Mouse (Mus musculus) liver, embryonic 14.5 days (tissue): Measurements from ENCODE around the gene Dand5. TPM values are rescaled to one million over a fixed set of nuclear protein-coding genes. Genes with fewer than 3 reads are reported as not detected.

Source experiments
- ATAC-seq: fragments of 200-750 bp; cut with Nextera tagmentation; 2 replicates; pipeline ENCODE4 v1.8.0; 2017; ENCODE audit warnings: moderate number of reproducible peaks, mild to moderate bottlenecking, moderate library complexity; ENCODE audit not compliant: insufficient read depth
- DNase-seq, 3 experiments: peaks; one replicate each; pipeline ENCODE4 v3.0.0-alpha.2; 2012 to 2013; ENCODE audit warnings: low read depth in 3 of 3, low spot score in 3 of 3
- H3K27ac ChIP-seq: fragments of 300-500 bp; sonication (generic); 2 replicates; pipeline ENCODE4 v1.5.1; 2014; ENCODE audit warnings: moderate library complexity, mild to moderate bottlenecking, control low read depth, inconsistent platforms
- H3K27me3 ChIP-seq: fragments of 300-500 bp; sonication (generic); 2 replicates; pipeline ENCODE4 v1.6.1; 2014; ENCODE audit warnings: mild to moderate bottlenecking, low read length, moderate library complexity; ENCODE audit not compliant: control insufficient read depth, insufficient read depth
- H3K36me3 ChIP-seq: fragments of 300-500 bp; sonication (generic); replicated peaks from 2 replicates; pipeline ENCODE4 v1.6.1; 2014; ENCODE audit warnings: low read depth; ENCODE audit not compliant: control insufficient read depth, insufficient read depth
- H3K4me1 ChIP-seq, 2 experiments: fragments of 200-500 bp in 1 of 2; fragments of 300-500 bp in 1 of 2; sonication (generic) in 1 of 2; replicated peaks; 2 replicates each; pipeline ENCODE4 v1.6.1; 2012 to 2014; ENCODE audit warnings: antibody characterized with exemption in 1 of 2, inconsistent platforms in 1 of 2, low read length in 1 of 2; ENCODE audit not compliant: control insufficient read depth in 2 of 2, insufficient read depth in 2 of 2
- H3K4me2 ChIP-seq: fragments of 300-500 bp; sonication (generic); 2 replicates; pipeline ENCODE4 v1.6.1; 2014; ENCODE audit warnings: low read depth, mild to moderate bottlenecking, control low read depth, moderate library complexity
- H3K4me3 ChIP-seq, 2 experiments: fragments of 200-500 bp in 1 of 2; fragments of 300-500 bp in 1 of 2; sonication (generic) in 1 of 2; 2 replicates each; pipeline ENCODE4 v1.5.1; 2012 to 2014; ENCODE audit warnings: low read depth in 2 of 2, low read length in 2 of 2, mild to moderate bottlenecking in 2 of 2, control low read depth in 1 of 2, inconsistent platforms in 1 of 2, moderate library complexity in 1 of 2; ENCODE audit not compliant: insufficient read depth in 1 of 2
- H3K9ac ChIP-seq: fragments of 300-500 bp; sonication (generic); replicated peaks from 2 replicates; pipeline ENCODE4 v1.6.1; 2014; ENCODE audit warnings: mild to moderate bottlenecking, control low read depth, moderate library complexity
- H3K9me3 ChIP-seq: fragments of 300-500 bp; sonication (generic); 2 replicates; pipeline ENCODE4 v1.6.1; 2016; ENCODE audit warnings: low read length, mixed read lengths; ENCODE audit not compliant: control insufficient read depth
- CTCF ChIP-seq: IDR thresholded peaks from 2 replicates; pipeline ENCODE4 v1.5.1; 2016; ENCODE audit warnings: antibody characterized with exemption, low read depth, control low read depth
- EP300 ChIP-seq: IDR thresholded peaks from 2 replicates; pipeline ENCODE4 v1.6.1; 2016; ENCODE audit warnings: antibody characterized with exemption, low read depth
- WGBS: fragments of 180-500 bp; shearing (Covaris S2); extraction: QIAGEN DNeasy Blood & Tissue Kit; methylation state at CpG from one replicate; pipeline ENCODE4 v1.1.7; 2014; ENCODE audit not compliant: insufficient replicate concordance; 5-methylcytosine and 5-hydroxymethylcytosine counted together
- polyA plus RNA-seq, 2 experiments: library from polyadenylated mRNA; depleted of rRNA in 1 of 2; stranded (reverse) in 1 of 2; unstranded in 1 of 2; fragments of >200 nt; fragmentation: Nextera tagmentation in 1 of 2; extraction: Ambion mirVana in 1 of 2; gene quantifications; 2 replicates each; pipeline versions ENCODE4 v1.2.1 to v1.2.3; 2012 to 2014

Gene Dand5
- polyA plus RNA-seq, 2 experiments = 1.9 to 2.7 TPM

- DNase-seq = no peak
- no peaks in the 10 kb centered on the region for H3K9me3 ChIP-seq
- peak overlapping the region; percentile 97 for H3K9ac ChIP-seq
- no peaks in the 10 kb centered on the region for H3K27me3 ChIP-seq
- H3K4me1 ChIP-seq = peaks cover 24 to 26% of the 10 kb centered on the region in 2 experiments
- no peak overlapping the region for H3K27ac ChIP-seq
- peak overlapping the region; percentile 94 for H3K4me2 ChIP-seq
- TF ChIP-seq CTCF (no peak), EP300 (no peak)
- H3K36me3 ChIP-seq = peaks cover 43% of the 10 kb centered on the region
- no peak for ATAC-seq
- peak overlapping the region; percentile 27 to 95 for H3K4me3 ChIP-seq
- WGBS = 79% methylated on average over 9 of the region's 9 CpGs
Measured at GRCm38 (mm10) chr8:84844397-84845070, 21.9 kb upstream of the Dand5 start.

DNA sequence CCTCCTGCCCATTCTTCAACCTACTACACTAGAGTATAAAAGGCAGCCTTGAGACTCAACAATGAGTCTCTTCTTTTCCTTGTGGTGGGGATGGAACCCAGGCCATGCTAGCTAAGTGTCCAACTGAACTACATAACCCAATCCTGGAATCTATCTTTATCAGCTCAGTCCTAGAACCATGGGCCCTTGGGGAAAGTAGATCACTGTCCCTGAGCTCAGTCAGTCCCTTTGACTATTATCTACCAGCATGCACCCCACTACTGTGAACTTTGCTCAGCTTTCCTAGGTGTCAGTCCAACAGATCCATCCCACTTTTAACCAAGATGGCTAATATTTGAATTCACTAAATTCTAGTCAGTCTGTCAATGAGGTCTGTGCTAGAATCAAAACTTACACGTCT, 18.9 kb upstream of the Dand5 start:
- TF ChIP-seq CTCF (no peak), EP300 (no peak)
- H3K36me3 ChIP-seq = peaks cover 68% of the 10 kb centered on the region
- H3K9ac ChIP-seq = no peak overlapping the region
- H3K9me3 ChIP-seq = no peaks in the 10 kb centered on the region
- no peaks in the 10 kb centered on the region for H3K27me3 ChIP-seq
- H3K27ac ChIP-seq = peak overlapping the region; percentile 34
- peak overlapping the region; percentile 18; the same call in 1 of the 2 replicates for H3K4me2 ChIP-seq
- 72% methylated on average over 1 of the region's 1 CpGs for WGBS
- H3K4me1 ChIP-seq = peaks cover 38 to 40% of the 10 kb centered on the region in 2 experiments
- no peak for ATAC-seq
- H3K4me3 ChIP-seq = no peak overlapping the region
- no peak for DNase-seq

GRCm38 (mm10) chr8:84840248-84840999, 17.8 kb upstream of the Dand5 start, which contains the start of gene Rad23a:
Rad23a (minus strand) TSS chr8:84840665.
- H3K4me1 ChIP-seq = peaks cover 48 to 51% of the 10 kb centered on the region in 2 experiments
- H3K9me3 ChIP-seq = no peaks in the 10 kb centered on the region
- 0 out of 2 replicates have a peak, but pooled peaks have one; percentile 14 for TF ChIP-seq CTCF
- no peak for TF ChIP-seq EP300
- H3K27me3 ChIP-seq = no peaks in the 10 kb centered on the region
- DNase-seq (peak; percentile 93 to 95 (median 94)), ATAC-seq (peak; percentile 85)
- peak within 1 kb of the TSS; percentile 73 for H3K4me2 ChIP-seq
- H3K9ac ChIP-seq = peak within 1 kb of the TSS; percentile 89
- peak within 1 kb of the TSS; percentile 74 to 91 for H3K4me3 ChIP-seq
- WGBS = under 1% methylated on average over 55 of the region's 55 CpGs
- H3K27ac ChIP-seq = peak within 1 kb of the TSS; percentile 97
- H3K36me3 ChIP-seq = peaks cover 75% of the 10 kb centered on the region

DNA sequence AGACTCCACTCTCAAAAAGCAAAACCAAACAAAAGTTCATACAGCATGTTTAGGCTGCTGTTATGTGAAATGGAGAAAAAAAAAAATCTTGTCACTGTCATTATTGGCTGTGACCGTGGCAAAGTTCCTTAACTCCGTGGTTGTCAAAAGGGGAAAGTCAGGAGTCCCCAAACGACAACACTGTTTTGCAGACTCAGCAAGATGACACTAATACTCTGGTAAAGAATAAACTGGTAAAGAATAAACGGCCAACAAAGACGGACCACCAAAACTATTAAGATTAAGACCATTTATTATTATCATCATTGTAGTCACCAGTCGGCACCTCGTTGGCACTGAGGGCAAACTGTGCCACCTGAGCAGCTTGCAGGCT, 17.2 kb upstream of the Dand5 start:
- H3K9me3 ChIP-seq = no peaks in the 10 kb centered on the region
- peak overlapping the region; percentile 73 for H3K4me2 ChIP-seq
- no peak for ATAC-seq
- H3K36me3 ChIP-seq = peaks cover 75% of the 10 kb centered on the region
- peaks cover 42 to 51% of the 10 kb centered on the region in 2 experiments for H3K4me1 ChIP-seq
- no peaks in the 10 kb centered on the region for H3K27me3 ChIP-seq
- no peak for DNase-seq
- no peak for TF ChIP-seq CTCF
- no peak for TF ChIP-seq EP300
- WGBS = under 1% methylated on average over 7 of the region's 7 CpGs
- peak overlapping the region; percentile 97 for H3K27ac ChIP-seq
- H3K4me3 ChIP-seq = peak overlapping the region; percentile 74 to 91
- H3K9ac ChIP-seq = peak overlapping the region; percentile 89

DNA sequence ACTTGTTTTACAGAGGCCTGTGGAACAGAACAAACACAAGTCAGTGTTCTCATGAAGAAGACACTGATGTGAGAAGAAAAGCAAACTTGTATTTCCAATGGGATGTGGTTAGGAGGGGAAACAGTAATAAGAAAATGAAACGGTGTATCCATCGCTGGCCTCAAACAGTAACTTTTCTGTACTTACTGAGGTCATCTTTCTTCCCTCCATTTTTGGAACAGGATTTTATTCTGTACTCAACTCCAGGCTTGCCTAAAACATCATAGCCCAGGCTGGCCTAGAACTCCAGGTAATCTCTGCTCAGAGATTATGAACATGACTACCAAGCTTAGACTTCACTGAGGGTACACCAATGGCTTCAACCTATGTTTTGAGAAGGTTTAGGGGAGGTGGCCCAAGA, 16.8 kb upstream of the Dand5 start:
- no peak for ATAC-seq
- peaks cover 75% of the 10 kb centered on the region for H3K36me3 ChIP-seq
- WGBS = 67% methylated on average over 2 of the region's 2 CpGs

More for the DNA sequence above, 16.8 kb upstream of the Dand5 start:
- no peaks in the 10 kb centered on the region for H3K27me3 ChIP-seq
- DNase-seq = no peak
- no peaks in the 10 kb centered on the region for H3K9me3 ChIP-seq
- TF ChIP-seq CTCF (no peak), EP300 (no peak)
- peak overlapping the region; percentile 97 for H3K27ac ChIP-seq
- peak overlapping the region; percentile 73 for H3K4me2 ChIP-seq
- peak overlapping the region; percentile 89 for H3K9ac ChIP-seq
- peaks cover 39 to 51% of the 10 kb centered on the region in 2 experiments for H3K4me1 ChIP-seq
- peak overlapping the region; percentile 74 to 91 for H3K4me3 ChIP-seq
